Mouse (Mus musculus) limb, embryonic 14.5 days (tissue): ENCODE data around the gene Atp6v1g2. TPM values are rescaled to one million over a fixed set of nuclear protein-coding genes. Genes with fewer than 3 reads are reported as not detected.
A peak's percentile ranks its signal among the peaks of the same experiment; 100 is the strongest.

Source experiments
- ATAC-seq: fragments of 200-750 bp; cut with Nextera tagmentation; 2 replicates; pipeline ENCODE4 v1.8.0; 2017; ENCODE audit warnings: low read depth, moderate number of reproducible peaks, moderate TSS enrichment; ENCODE audit not compliant: low FRiP score
- DNase-seq: peaks from one replicate; pipeline ENCODE4 v3.0.0-alpha.2; 2015; ENCODE audit warnings: low spot score
- H3K27ac ChIP-seq: fragments of 300-500 bp; sonication (generic); replicated peaks from 2 replicates; pipeline ENCODE4 v1.5.1; 2014; ENCODE audit warnings: low read depth, mild to moderate bottlenecking, low read length, moderate library complexity, mixed read lengths
- H3K27me3 ChIP-seq: fragments of 300-500 bp; sonication (generic); 2 replicates; pipeline ENCODE4 v1.6.1; 2014; ENCODE audit warnings: low read length, mixed read lengths; ENCODE audit not compliant: control insufficient read depth, insufficient read depth
- H3K36me3 ChIP-seq: fragments of 300-500 bp; sonication (generic); 2 replicates; pipeline ENCODE4 v1.6.1; 2014; ENCODE audit warnings: mild to moderate bottlenecking, low read length, moderate library complexity, mixed read lengths; ENCODE audit not compliant: control insufficient read depth, insufficient read depth
- H3K4me1 ChIP-seq: fragments of 300-500 bp; sonication (generic); 2 replicates; pipeline ENCODE4 v1.6.1; 2014; ENCODE audit warnings: antibody characterized with exemption, low read length, mixed read lengths; ENCODE audit not compliant: control insufficient read depth, insufficient read depth
- H3K4me2 ChIP-seq: fragments of 300-500 bp; sonication (generic); replicated peaks from 2 replicates; pipeline ENCODE4 v1.6.1; 2014; ENCODE audit warnings: low read depth, mild to moderate bottlenecking, low read length, moderate library complexity; ENCODE audit not compliant: severe bottlenecking
- H3K4me3 ChIP-seq: fragments of 300-500 bp; sonication (generic); replicated peaks from 2 replicates; pipeline ENCODE4 v1.5.1; 2014; ENCODE audit warnings: low read length
- H3K9ac ChIP-seq: fragments of 300-500 bp; sonication (generic); 2 replicates; pipeline ENCODE4 v1.6.1; 2014; ENCODE audit warnings: mild to moderate bottlenecking, low read depth, low read length, moderate library complexity; ENCODE audit not compliant: severe bottlenecking
- H3K9me3 ChIP-seq: fragments of 300-500 bp; sonication (generic); 2 replicates; pipeline ENCODE4 v1.6.1; 2016; ENCODE audit warnings: low read length; ENCODE audit not compliant: control insufficient read depth
- POLR2A ChIP-seq: fragments of 200-500 bp; IDR thresholded peaks from 2 replicates; pipeline ENCODE4 v1.8.0; 2012; ENCODE audit warnings: inconsistent platforms, mild to moderate bottlenecking, moderate library complexity, borderline replicate concordance; ENCODE audit not compliant: insufficient read depth, insufficient read length; ENCODE audit errors: extremely low read depth
- WGBS: fragments of 180-500 bp; shearing (Covaris S2); extraction: QIAGEN DNeasy Blood & Tissue Kit; methylation state at CpG from one replicate; pipeline ENCODE4 v1.1.7; 2014; 5-methylcytosine and 5-hydroxymethylcytosine counted together
- polyA plus RNA-seq, 2 experiments: library from polyadenylated mRNA; depleted of rRNA in 1 of 2; stranded (reverse) in 1 of 2; unstranded in 1 of 2; fragments of >200 nt; fragmentation: Nextera tagmentation in 1 of 2; extraction: Ambion mirVana in 1 of 2; gene quantifications; 2 replicates each; pipeline versions ENCODE4 v1.2.1 to v1.2.3; 2012 to 2014

Gene Atp6v1g2
- polyA plus RNA-seq, 2 experiments: 3.6 to 11.2 TPM

- H3K36me3 ChIP-seq: peaks cover 87% of the 10 kb centered on the region
- no peak for ATAC-seq
- no peak for TF ChIP-seq POLR2A
- H3K27ac ChIP-seq: no peak overlapping the region
- 85% methylated on average over 3 of the region's 3 CpGs for WGBS
- H3K9ac ChIP-seq: no peak overlapping the region
- H3K27me3 ChIP-seq: no peaks in the 10 kb centered on the region
- H3K9me3 ChIP-seq: no peaks in the 10 kb centered on the region
- no peak overlapping the region for H3K4me2 ChIP-seq
- H3K4me3 ChIP-seq: no peak overlapping the region
- no peaks in the 10 kb centered on the region; the same call in 1 of the 2 replicates for H3K4me1 ChIP-seq
- DNase-seq: no peak
Observed at GRCm38 (mm10) chr17:35250348-35251120, 17.1 kb downstream of the Atp6v1g2 start.

GRCm38 (mm10) chr17:35251162-35251719 is 17.8 kb downstream of the Atp6v1g2 start:
- ATAC-seq (no peak), DNase-seq (no peak)
- Histone ChIP-seq H3K27ac (no peak overlapping the region), H3K27me3 (no peaks in the 10 kb centered on the region), H3K9me3 (no peaks in the 10 kb centered on the region), H3K4me3 (no peak overlapping the region), H3K4me2 (no peak overlapping the region), H3K9ac (no peak overlapping the region), H3K4me1 (no peaks in the 10 kb centered on the region), H3K36me3 (peaks cover 80% of the 10 kb centered on the region)
- WGBS: 82% methylated on average over 15 of the region's 15 CpGs
- no peak for TF ChIP-seq POLR2A

- no peaks in the 10 kb centered on the region for H3K9me3 ChIP-seq
- DNase-seq (no peak), ATAC-seq (no peak)
- no peaks in the 10 kb centered on the region for H3K4me1 ChIP-seq
- no peak for TF ChIP-seq POLR2A
- H3K4me3 ChIP-seq: no peak overlapping the region
- no peak overlapping the region for H3K4me2 ChIP-seq
- H3K27ac ChIP-seq: no peak overlapping the region
- no peaks in the 10 kb centered on the region for H3K27me3 ChIP-seq
- H3K36me3 ChIP-seq: peaks cover 72% of the 10 kb centered on the region
- 83% methylated on average over 5 of the region's 5 CpGs for WGBS
- H3K9ac ChIP-seq: no peak overlapping the region
Observed at GRCm38 (mm10) chr17:35251981-35252380, 18.5 kb downstream of the Atp6v1g2 start.

GRCm38 (mm10) chr17:35252619-35253292 is 19.3 kb downstream of the Atp6v1g2 start:
- no peak overlapping the region for H3K4me2 ChIP-seq
- no peak overlapping the region for H3K27ac ChIP-seq
- H3K27me3 ChIP-seq: no peaks in the 10 kb centered on the region
- H3K4me3 ChIP-seq: no peak overlapping the region
- H3K36me3 ChIP-seq: peaks cover 65% of the 10 kb centered on the region
- H3K4me1 ChIP-seq: no peaks in the 10 kb centered on the region
- DNase-seq (no peak), ATAC-seq (no peak; the same call in 1 of the 2 replicates)
- no peak for TF ChIP-seq POLR2A
- whole genome bisulfite sequencing: 87% methylated on average over 18 of the region's 18 CpGs
- no peaks in the 10 kb centered on the region for H3K9me3 ChIP-seq
- no peak overlapping the region for H3K9ac ChIP-seq

- ATAC-seq (peak; percentile 3; the same call in 1 of the 2 replicates), DNase-seq (no peak)
- H3K27me3 ChIP-seq: no peaks in the 10 kb centered on the region
- peaks cover 57% of the 10 kb centered on the region for H3K36me3 ChIP-seq
- TF ChIP-seq POLR2A: no peak
- no peak overlapping the region for H3K4me3 ChIP-seq
- no peak overlapping the region for H3K9ac ChIP-seq
- no peak overlapping the region for H3K27ac ChIP-seq
- H3K9me3 ChIP-seq: no peaks in the 10 kb centered on the region
- WGBS: 86% methylated on average over 32 of the region's 32 CpGs
- H3K4me1 ChIP-seq: 0 out of 2 replicates have a peak, but pooled peaks cover 2% of the 10 kb centered on the region
- no peak overlapping the region for H3K4me2 ChIP-seq
Observed at GRCm38 (mm10) chr17:35253293-35254093, 20.0 kb downstream of the Atp6v1g2 start.
